Mouse (Mus musculus): ENCODE data around the gene Stk16. TPM values are rescaled to one million over a fixed set of nuclear protein-coding genes. Genes with fewer than 3 reads are reported as not detected.
A peak's percentile ranks its signal among the peaks of the same experiment; 100 is the strongest.
"Not testable (repeated sequence)": the region's sequence is repeated elsewhere in the genome, so short reads cannot be mapped to it uniquely, and the experiment has no call there.

The Stk16 gene
- polyA plus RNA-seq, 1 experiment: 193 TPM

DNA sequence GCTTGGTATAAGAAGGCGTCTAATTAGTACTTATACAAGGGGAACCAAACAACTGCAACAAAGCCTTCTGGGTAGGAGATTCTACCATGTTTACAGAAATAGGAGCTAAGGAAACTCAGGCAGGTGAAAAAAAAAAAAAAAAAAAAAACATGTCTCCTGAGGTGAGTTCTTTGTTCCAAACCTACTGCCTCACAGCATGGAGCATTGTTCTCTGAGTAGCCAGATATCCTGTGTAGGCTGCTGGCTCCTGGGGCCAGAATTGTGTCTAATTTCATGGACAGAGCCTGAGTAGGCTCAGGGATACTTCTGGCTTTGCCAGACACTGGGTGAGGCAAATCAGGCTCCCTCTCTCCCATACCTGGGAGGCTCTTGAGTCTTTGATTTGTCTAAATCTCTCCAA lies 17.0 kb downstream of the Stk16 start:
- Histone ChIP-seq H3K4me3 (ENCODE audit: low read depth, low read length) (no peak overlapping the region), H3K27me3 (ENCODE audit: control insufficient read depth, insufficient read depth, low read length) (no peaks in the 10 kb centered on the region), H3K36me3 (ENCODE audit: control insufficient read depth, insufficient read depth, low read length) (no peaks in the 10 kb centered on the region), H3K4me1 (ENCODE audit: control insufficient read depth, insufficient read depth, insufficient read length, low read length) (no peaks in the 10 kb centered on the region), H3K27ac (ENCODE audit: insufficient read depth, low read depth, low read length) (no peak overlapping the region)
- WGBS: 95% methylated on average over 1 of the region's 1 CpGs
- no peak for TF ChIP-seq CTCF (IDR thresholded peaks at IDR 0.05; ENCODE audit: extremely low read depth, insufficient read length, insufficient replicate concordance, low read depth, low read length)
- TF ChIP-seq POLR2A (IDR thresholded peaks at IDR 0.05; ENCODE audit: low read depth, low read length): no peak

DNA sequence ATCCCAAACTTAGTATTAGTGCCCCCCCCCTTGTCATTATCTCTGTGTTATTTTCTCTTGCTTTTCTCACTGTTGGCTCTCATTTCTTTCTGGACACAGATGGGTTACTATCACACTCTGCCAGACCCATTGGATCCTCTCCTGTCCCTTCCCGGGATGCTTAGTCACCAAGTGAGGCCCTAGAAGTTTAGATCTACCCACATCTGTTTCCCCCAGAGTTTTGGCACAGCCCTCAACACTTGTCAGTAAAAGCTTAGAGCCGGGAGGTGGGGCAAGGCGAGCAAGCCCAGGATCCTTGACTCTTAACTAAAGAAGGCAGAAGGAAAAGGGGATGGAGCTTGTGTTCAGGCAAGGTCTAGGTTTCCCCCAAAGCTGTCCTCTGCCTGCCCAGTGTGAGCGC lies 18.5 kb downstream of the Stk16 start:
- H3K4me3 ChIP-seq (ENCODE audit: low read depth, low read length): no peak overlapping the region
- TF ChIP-seq CTCF (IDR thresholded peaks at IDR 0.05; ENCODE audit: extremely low read depth, insufficient read length, insufficient replicate concordance, low read depth, low read length): no peak
- TF ChIP-seq POLR2A (IDR thresholded peaks at IDR 0.05; ENCODE audit: low read depth, low read length): no peak
- H3K4me1 ChIP-seq (ENCODE audit: control insufficient read depth, insufficient read depth, insufficient read length, low read length): 0 out of 2 replicates have a peak, but pooled peaks cover 2% of the 10 kb centered on the region
- no peaks in the 10 kb centered on the region for H3K36me3 ChIP-seq (ENCODE audit: control insufficient read depth, insufficient read depth, low read length)
- no peak overlapping the region for H3K27ac ChIP-seq (ENCODE audit: insufficient read depth, low read depth, low read length)
- H3K27me3 ChIP-seq (ENCODE audit: control insufficient read depth, insufficient read depth, low read length): no peaks in the 10 kb centered on the region
- 70% methylated on average over 4 of the region's 4 CpGs for WGBS

DNA sequence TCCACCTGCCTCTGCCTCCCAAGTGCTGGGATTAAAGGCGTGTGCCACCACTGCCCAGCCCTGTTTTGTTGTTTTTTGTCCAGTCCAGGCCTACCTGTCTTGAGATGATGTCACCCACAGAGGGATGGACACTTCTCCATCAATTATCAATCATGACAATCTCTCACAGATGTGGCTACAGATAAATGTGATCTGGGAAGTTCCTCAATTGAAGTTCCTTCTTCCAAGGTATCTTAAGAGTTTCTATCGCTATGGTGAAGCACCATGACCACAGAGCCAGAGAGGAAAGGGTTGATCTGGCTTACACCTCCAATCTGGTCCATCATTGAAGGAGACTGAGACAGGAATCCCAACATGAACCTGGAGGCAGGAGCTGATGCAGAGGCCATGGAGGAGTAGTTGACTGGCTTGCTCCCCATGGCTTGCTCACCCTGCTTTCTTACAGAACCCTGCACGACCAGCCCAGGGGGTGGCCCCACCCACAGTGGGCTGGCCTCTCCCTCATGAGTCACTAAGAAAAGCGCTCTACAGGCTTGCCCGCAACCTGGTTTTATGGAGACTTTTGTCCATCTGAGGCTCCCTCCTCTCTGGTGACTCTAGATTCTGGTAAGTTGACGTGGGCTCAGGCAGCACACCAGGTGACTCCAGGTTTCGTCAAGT lies 19.8 kb downstream of the Stk16 start:
- no peak overlapping the region for H3K4me3 ChIP-seq (ENCODE audit: low read depth, low read length)
- no peaks in the 10 kb centered on the region for H3K36me3 ChIP-seq (ENCODE audit: control insufficient read depth, insufficient read depth, low read length)
- H3K4me1 ChIP-seq (ENCODE audit: control insufficient read depth, insufficient read depth, insufficient read length, low read length): peaks cover 2% of the 10 kb centered on the region; the same call in 1 of the 2 replicates
- no peak overlapping the region for H3K27ac ChIP-seq (ENCODE audit: insufficient read depth, low read depth, low read length)
- TF ChIP-seq POLR2A (IDR thresholded peaks at IDR 0.05; ENCODE audit: low read depth, low read length) (no peak), CTCF (IDR thresholded peaks at IDR 0.05; ENCODE audit: extremely low read depth, insufficient read length, insufficient replicate concordance, low read depth, low read length) (no peak)
- WGBS: 64% methylated on average over 7 of the region's 7 CpGs
- no peaks in the 10 kb centered on the region for H3K27me3 ChIP-seq (ENCODE audit: control insufficient read depth, insufficient read depth, low read length)

DNA sequence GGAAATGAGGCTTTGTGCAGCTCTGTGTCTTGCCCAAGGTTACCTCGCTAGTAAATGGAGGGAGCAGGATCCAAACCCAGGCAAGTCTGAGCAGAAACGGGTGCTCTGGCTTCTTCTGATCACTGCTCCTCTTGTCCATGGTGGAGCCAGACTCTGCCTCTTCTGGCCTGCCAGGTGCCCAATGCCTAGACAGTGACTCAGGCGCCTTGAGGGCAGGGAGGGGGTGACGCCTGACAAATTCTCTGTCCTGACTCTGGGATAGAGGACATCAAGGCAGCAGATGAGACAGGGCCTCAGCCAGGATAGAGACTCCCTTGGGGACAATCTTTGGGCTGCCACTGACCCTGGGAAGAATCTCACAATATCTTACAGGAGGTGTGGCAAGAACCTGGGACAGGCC lies 20.6 kb downstream of the Stk16 start:
- 81% methylated on average over 4 of the region's 4 CpGs for WGBS
- Histone ChIP-seq H3K27me3 (ENCODE audit: control insufficient read depth, insufficient read depth, low read length) (no peaks in the 10 kb centered on the region), H3K4me3 (ENCODE audit: low read depth, low read length) (no peak overlapping the region), H3K36me3 (ENCODE audit: control insufficient read depth, insufficient read depth, low read length) (no peaks in the 10 kb centered on the region), H3K27ac (ENCODE audit: insufficient read depth, low read depth, low read length) (no peak overlapping the region), H3K4me1 (ENCODE audit: control insufficient read depth, insufficient read depth, insufficient read length, low read length) (peaks cover 5% of the 10 kb centered on the region; the same call in 1 of the 2 replicates)
- no peak for TF ChIP-seq POLR2A (IDR thresholded peaks at IDR 0.05; ENCODE audit: low read depth, low read length)
- TF ChIP-seq CTCF (IDR thresholded peaks at IDR 0.05; ENCODE audit: extremely low read depth, insufficient read length, insufficient replicate concordance, low read depth, low read length): no peak

DNA sequence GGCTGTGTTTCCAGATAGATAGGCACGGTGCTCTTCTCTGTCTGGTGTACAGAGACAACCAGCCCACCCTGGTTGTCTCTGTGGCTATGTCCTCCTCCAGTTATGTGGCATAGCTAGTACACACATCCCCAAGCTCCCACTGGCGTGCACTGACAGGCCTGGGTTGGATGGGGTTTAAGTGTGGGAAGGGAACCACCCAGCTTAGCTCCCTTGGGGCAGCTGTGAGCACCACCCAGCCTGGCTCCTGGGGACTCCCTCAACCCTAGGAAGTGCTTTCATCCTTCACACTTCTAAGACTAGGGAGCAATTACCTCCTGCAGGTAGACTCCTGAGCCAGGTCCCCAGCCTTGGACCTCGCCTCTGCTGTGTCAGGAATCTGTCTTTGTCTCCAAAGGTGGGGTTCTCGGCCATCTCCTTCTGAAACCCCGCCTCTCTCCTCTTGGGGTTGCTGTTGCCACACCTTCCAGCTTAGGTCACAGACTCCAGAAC lies 21.1 kb downstream of the Stk16 start, which contains the start of gene A630095N17Rik:
A630095N17Rik (minus strand) TSS at position 439 of the 489 bp plus-strand sequence.
- Histone ChIP-seq H3K36me3 (ENCODE audit: control insufficient read depth, insufficient read depth, low read length) (no peaks in the 10 kb centered on the region), H3K27ac (ENCODE audit: insufficient read depth, low read depth, low read length) (no peak within 1 kb of the TSS), H3K4me3 (ENCODE audit: low read depth, low read length) (no peak within 1 kb of the TSS), H3K4me1 (ENCODE audit: control insufficient read depth, insufficient read depth, insufficient read length, low read length) (peaks cover 5% of the 10 kb centered on the region; the same call in 1 of the 2 replicates), H3K27me3 (ENCODE audit: control insufficient read depth, insufficient read depth, low read length) (no peaks in the 10 kb centered on the region)
- 62% methylated on average over 5 of the region's 5 CpGs for WGBS
- TF ChIP-seq CTCF (IDR thresholded peaks at IDR 0.05; ENCODE audit: extremely low read depth, insufficient read length, insufficient replicate concordance, low read depth, low read length) (no peak), POLR2A (IDR thresholded peaks at IDR 0.05; ENCODE audit: low read depth, low read length) (no peak)

DNA sequence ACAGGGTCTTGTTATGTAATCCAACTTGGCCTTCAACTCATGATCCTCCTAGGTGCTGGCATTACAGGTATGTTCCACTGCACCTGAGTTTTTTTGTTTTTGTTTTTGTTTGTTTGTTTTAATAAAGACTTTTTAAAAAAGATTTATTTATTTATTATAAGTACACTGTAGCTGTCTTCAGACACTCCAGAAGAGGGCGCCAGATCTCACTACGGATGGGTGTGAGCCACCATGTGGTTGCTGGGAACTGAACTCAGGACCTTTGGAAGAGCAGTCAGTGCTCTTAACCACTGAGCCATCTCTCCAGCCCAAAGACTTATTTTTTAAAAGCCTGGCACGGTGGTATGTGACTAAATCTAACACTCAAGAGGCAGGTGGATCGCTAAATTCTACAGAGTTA lies 21.9 kb downstream of the Stk16 start:
- 79% methylated on average over 4 of the region's 4 CpGs for WGBS
- H3K27me3 ChIP-seq (ENCODE audit: control insufficient read depth, insufficient read depth, low read length); H3K4me3 ChIP-seq (ENCODE audit: low read depth, low read length); H3K27ac ChIP-seq (ENCODE audit: insufficient read depth, low read depth, low read length); H3K36me3 ChIP-seq (ENCODE audit: control insufficient read depth, insufficient read depth, low read length); H3K4me1 ChIP-seq (ENCODE audit: control insufficient read depth, insufficient read depth, insufficient read length, low read length): not testable (repeated sequence)

DNA sequence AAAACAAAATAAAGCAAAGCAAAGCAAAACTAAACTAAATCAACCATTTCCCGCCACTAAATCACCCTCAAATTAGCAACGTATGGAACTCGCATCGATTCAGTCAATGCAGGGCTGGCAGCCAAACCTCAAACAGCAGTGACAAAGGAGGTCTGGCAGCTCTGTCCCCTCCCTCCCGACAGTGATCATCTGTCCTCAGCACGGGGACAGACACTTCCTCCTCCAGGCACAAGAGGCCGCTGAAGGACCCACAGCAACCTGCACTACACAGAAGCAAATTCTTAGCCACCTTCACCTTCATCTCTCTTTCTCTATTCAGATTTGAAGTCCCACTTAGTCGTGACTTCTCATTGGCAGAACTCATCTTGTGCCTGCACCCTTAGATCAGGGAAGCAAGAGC lies 24.0 kb downstream of the Stk16 start:
- TF ChIP-seq CTCF (IDR thresholded peaks at IDR 0.05; ENCODE audit: extremely low read depth, insufficient read length, insufficient replicate concordance, low read depth, low read length) (peak; percentile 65; the same call in 1 of the 2 replicates), POLR2A (IDR thresholded peaks at IDR 0.05; ENCODE audit: low read depth, low read length) (no peak)
- no peak overlapping the region for H3K4me3 ChIP-seq (ENCODE audit: low read depth, low read length)
- no peaks in the 10 kb centered on the region for H3K27me3 ChIP-seq (ENCODE audit: control insufficient read depth, insufficient read depth, low read length)
- H3K27ac ChIP-seq (ENCODE audit: insufficient read depth, low read depth, low read length): no peak overlapping the region
- peaks cover 4% of the 10 kb centered on the region for H3K36me3 ChIP-seq (ENCODE audit: control insufficient read depth, insufficient read depth, low read length)
- WGBS: under 1% methylated on average over 8 of the region's 8 CpGs
- peaks cover 8% of the 10 kb centered on the region; the same call in 1 of the 2 replicates for H3K4me1 ChIP-seq (ENCODE audit: control insufficient read depth, insufficient read depth, insufficient read length, low read length)
